Mouse (Mus musculus): ENCODE data around the gene Abhd4. TPM values are rescaled to one million over a fixed set of nuclear protein-coding genes. Genes with fewer than 3 reads are reported as not detected.

Abhd4 gene
- polyA plus RNA-seq, 1 experiment from 2014 or later, result 45.9 TPM

DNA sequence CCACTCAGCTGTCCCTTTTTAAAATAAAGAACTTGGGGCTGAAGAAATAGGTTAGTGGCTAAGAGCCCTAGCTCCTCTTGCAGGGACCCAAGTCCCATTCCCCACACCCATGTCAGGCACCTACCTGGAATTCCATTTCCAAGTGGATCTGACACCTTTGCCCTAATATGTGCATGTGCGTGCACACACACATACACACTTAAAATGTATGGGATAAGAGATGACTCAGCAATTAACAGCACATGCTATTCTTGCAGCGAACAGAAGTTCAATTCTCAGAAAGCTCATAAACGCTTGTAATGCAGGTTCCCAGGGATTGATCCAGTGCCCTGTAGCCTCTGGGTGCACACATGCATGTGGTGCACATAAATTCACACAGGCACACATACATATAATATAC lies 15.6 kb downstream of the Abhd4 start:
- 93% methylated on average over 3 of the region's 3 CpGs for WGBS
- Histone ChIP-seq H3K4me1 (no peaks in the 10 kb centered on the region), H3K4me3 (no peak overlapping the region), H3K36me3 (replicated peaks) (no peaks in the 10 kb centered on the region; the same call in 1 of the 2 replicates), H3K9me3 (no peaks in the 10 kb centered on the region), H3K4me2 (no peak overlapping the region), H3K27me3 (replicated peaks) (no peaks in the 10 kb centered on the region), H3K9ac (no peak overlapping the region), H3K27ac (no peak overlapping the region)
- ATAC-seq (replicated peaks), result no peak

DNA sequence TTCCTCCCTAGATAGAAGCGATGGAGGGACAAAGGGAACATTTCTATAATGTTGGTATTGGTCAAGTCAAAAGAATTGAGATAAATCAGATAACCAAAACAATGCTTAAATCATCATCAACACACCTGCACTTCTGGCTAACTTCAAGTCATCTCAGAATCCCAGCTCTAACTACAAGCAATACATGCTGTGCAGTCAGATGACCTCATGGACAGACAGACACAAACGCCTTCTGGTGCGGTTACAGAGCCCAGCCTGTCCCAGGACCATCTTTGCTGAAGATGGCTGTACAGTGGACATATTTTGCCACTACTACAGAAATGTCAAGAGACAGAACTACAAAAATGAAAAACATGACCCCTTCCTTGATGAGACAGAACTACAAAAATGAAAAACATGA lies 16.4 kb downstream of the Abhd4 start:
- H3K27me3 ChIP-seq (replicated peaks), result no peaks in the 10 kb centered on the region
- ATAC-seq (replicated peaks), result no peak
- no peaks in the 10 kb centered on the region for H3K9me3 ChIP-seq
- H3K27ac ChIP-seq, result no peak overlapping the region
- H3K4me3 ChIP-seq, result no peak overlapping the region
- no peaks in the 10 kb centered on the region; the same call in 1 of the 2 replicates for H3K36me3 ChIP-seq (replicated peaks)
- H3K4me2 ChIP-seq, result no peak overlapping the region
- H3K4me1 ChIP-seq, result no peaks in the 10 kb centered on the region
- no peak overlapping the region for H3K9ac ChIP-seq
- 87% methylated on average over 3 of the region's 3 CpGs for WGBS

- no peak overlapping the region for H3K9ac ChIP-seq
- no peak overlapping the region for H3K4me3 ChIP-seq
- 74% methylated on average over 3 of the region's 3 CpGs for WGBS
- H3K4me1 ChIP-seq, result no peaks in the 10 kb centered on the region
- H3K27ac ChIP-seq, result no peak overlapping the region
- no peaks in the 10 kb centered on the region for H3K9me3 ChIP-seq
- H3K4me2 ChIP-seq, result no peak overlapping the region
- ATAC-seq (replicated peaks), result no peak
- H3K36me3 ChIP-seq (replicated peaks), result no peaks in the 10 kb centered on the region; the same call in 1 of the 2 replicates
- H3K27me3 ChIP-seq (replicated peaks), result no peaks in the 10 kb centered on the region
Measured at GRCm38 (mm10) chr14:54271976-54272606, 18.1 kb downstream of the Abhd4 start.

GRCm38 (mm10) chr14:54272696-54273095 lies 18.7 kb downstream of the Abhd4 start:
- Histone ChIP-seq H3K9me3 (no peaks in the 10 kb centered on the region), H3K4me2 (no peak overlapping the region), H3K36me3 (replicated peaks) (no peaks in the 10 kb centered on the region; the same call in 1 of the 2 replicates), H3K4me1 (no peaks in the 10 kb centered on the region), H3K9ac (no peak overlapping the region), H3K27ac (no peak overlapping the region), H3K4me3 (no peak overlapping the region), H3K27me3 (replicated peaks) (no peaks in the 10 kb centered on the region)
- WGBS, result 80% methylated on average over 3 of the region's 3 CpGs
- ATAC-seq (replicated peaks), result no peak

GRCm38 (mm10) chr14:54276446-54276845 lies 22.5 kb downstream of the Abhd4 start:
- WGBS, result 75% methylated on average over 2 of the region's 2 CpGs
- Histone ChIP-seq H3K36me3 (replicated peaks) (no peaks in the 10 kb centered on the region), H3K4me3 (no peak overlapping the region), H3K4me2 (no peak overlapping the region), H3K9me3 (no peaks in the 10 kb centered on the region), H3K27ac (no peak overlapping the region), H3K27me3 (replicated peaks) (no peaks in the 10 kb centered on the region), H3K9ac (no peak overlapping the region), H3K4me1 (no peaks in the 10 kb centered on the region)
- ATAC-seq (replicated peaks), result no peak

GRCm38 (mm10) chr14:54284839-54285238 lies 30.9 kb downstream of the Abhd4 start, which contains the start of gene Olfr49:
Olfr49 (minus strand) TSS chr14:54284939.
- Histone ChIP-seq H3K27ac (no peak within 1 kb of the TSS), H3K9me3 (no peaks in the 10 kb centered on the region), H3K4me3 (no peak within 1 kb of the TSS), H3K4me2 (no peak within 1 kb of the TSS), H3K27me3 (replicated peaks) (no peaks in the 10 kb centered on the region), H3K9ac (no peak within 1 kb of the TSS), H3K4me1 (no peaks in the 10 kb centered on the region), H3K36me3 (replicated peaks) (no peaks in the 10 kb centered on the region)
- WGBS, result 73% methylated on average over 1 of the region's 1 CpGs
- ATAC-seq (replicated peaks), result no peak

DNA sequence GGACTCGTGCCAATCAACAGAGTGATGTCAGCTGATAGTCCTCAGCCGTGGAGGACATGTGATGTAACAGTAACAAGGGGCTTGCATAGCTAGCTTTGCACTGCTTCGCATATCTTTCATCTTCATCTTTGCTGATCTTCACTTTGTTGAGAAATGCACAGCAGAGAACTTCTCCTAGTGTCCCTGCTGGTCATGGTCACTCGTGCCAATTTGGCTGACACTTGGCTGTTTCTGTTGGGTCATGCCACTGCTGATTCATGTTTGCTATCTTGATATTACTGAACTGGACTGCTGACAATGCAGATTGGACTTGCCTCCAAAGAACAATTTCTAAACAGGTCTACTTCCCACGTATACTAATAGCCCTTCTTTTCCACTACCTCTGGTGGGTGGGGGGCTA lies 46.1 kb downstream of the Abhd4 start:
- Histone ChIP-seq H3K27ac (no peak overlapping the region), H3K9ac (no peak overlapping the region), H3K4me1 (no peaks in the 10 kb centered on the region), H3K9me3 (no peaks in the 10 kb centered on the region), H3K36me3 (replicated peaks) (no peaks in the 10 kb centered on the region), H3K27me3 (replicated peaks) (no peaks in the 10 kb centered on the region), H3K4me3 (no peak overlapping the region), H3K4me2 (no peak overlapping the region)
- no peak for ATAC-seq (replicated peaks)
- 86% methylated on average over 5 of the region's 5 CpGs for WGBS

- no peak overlapping the region for H3K27ac ChIP-seq
- no peak for ATAC-seq (replicated peaks)
- 92% methylated on average over 3 of the region's 3 CpGs for WGBS
Measured at GRCm38 (mm10) chr14:54300676-54301075, 46.7 kb downstream of the Abhd4 start.

GRCm38 (mm10) chr14:54311763-54312162 lies 57.8 kb downstream of the Abhd4 start:
- Histone ChIP-seq H3K27me3 (replicated peaks) (no peaks in the 10 kb centered on the region), H3K36me3 (replicated peaks) (no peaks in the 10 kb centered on the region), H3K27ac (no peak overlapping the region), H3K4me3 (no peak overlapping the region), H3K4me1 (no peaks in the 10 kb centered on the region), H3K9me3 (no peaks in the 10 kb centered on the region), H3K4me2 (no peak overlapping the region), H3K9ac (no peak overlapping the region)
- WGBS, result 19% methylated on average over 3 of the region's 3 CpGs
- no peak; the same call in 1 of the 2 replicates for ATAC-seq (replicated peaks)

More at GRCm38 (mm10) chr14:54300676-54301075, 46.7 kb downstream of the Abhd4 start:
- Histone ChIP-seq H3K36me3 (replicated peaks) (no peaks in the 10 kb centered on the region), H3K27me3 (replicated peaks) (no peaks in the 10 kb centered on the region), H3K9ac (no peak overlapping the region), H3K4me3 (no peak overlapping the region), H3K4me2 (no peak overlapping the region), H3K9me3 (no peaks in the 10 kb centered on the region), H3K4me1 (no peaks in the 10 kb centered on the region)

Other genes starting within 250 kb of the Abhd4 start
- gene Dad1, start 84 bp upstream of the Abhd4 start, polyA plus RNA-seq (2015; fragmentation: Nextera tagmentation; extraction: Ambion mirVana), result 329 and 335 TPM in 2 replicates
- gene Olfr49, start 30.8 kb downstream of the Abhd4 start, polyA plus RNA-seq (2015; fragmentation: Nextera tagmentation; extraction: Ambion mirVana), result not detected in 2 replicates
- gene Oxa1l, start 106.6 kb downstream of the Abhd4 start, polyA plus RNA-seq (2015; fragmentation: Nextera tagmentation; extraction: Ambion mirVana), result 52.8 and 54.8 TPM in 2 replicates
- 4.7 and 4.9 TPM in 2 replicates for gene Slc7a7, start 163.6 kb downstream of the Abhd4 start, polyA plus RNA-seq (2015; fragmentation: Nextera tagmentation; extraction: Ambion mirVana)
- 234 and 252 TPM in 2 replicates for gene Mrpl52, start 172.7 kb downstream of the Abhd4 start, polyA plus RNA-seq (2015; fragmentation: Nextera tagmentation; extraction: Ambion mirVana)
- gene Mmp14, start 177.4 kb downstream of the Abhd4 start, polyA plus RNA-seq (2015; fragmentation: Nextera tagmentation; extraction: Ambion mirVana), result 45.4 and 51.0 TPM in 2 replicates
- 28.9 and 31.4 TPM in 2 replicates for gene Lrp10, start 209.9 kb downstream of the Abhd4 start, polyA plus RNA-seq (2015; fragmentation: Nextera tagmentation; extraction: Ambion mirVana)
- 45.2 and 47.1 TPM in 2 replicates for gene Rem2, start 221.9 kb downstream of the Abhd4 start, polyA plus RNA-seq (2015; fragmentation: Nextera tagmentation; extraction: Ambion mirVana)